Mouse (Mus musculus): Measurements from ENCODE around the gene Cdk14.

Gene Cdk14

GRCm38 (mm10) chr5:5419992-5420455 lies at the start of gene Cdk14:
TSS of gene Cdk14 (minus strand) at chr5:5420312.
- no peak for DNase-seq (ENCODE audit: low spot score in 2 of 2)

GRCm38 (mm10) chr5:5465256-5465655 lies 45.1 kb upstream of the Cdk14 start:
- DNase-seq (ENCODE audit: low spot score in 2 of 2), result no peak

- DNase-seq (ENCODE audit: low spot score in 2 of 2), result no peak
These were observed 11.8 kb upstream of the Cdk14 start for GRCm38 (mm10) chr5:5431746-5432438.

GRCm38 (mm10) chr5:5423723-5424171 lies 3.6 kb upstream of the Cdk14 start:
- no peak for DNase-seq (ENCODE audit: low spot score in 2 of 2)

- no peak for DNase-seq (ENCODE audit: low spot score in 2 of 2)
These were observed 3.0 kb upstream of the Cdk14 start for GRCm38 (mm10) chr5:5423081-5423480.

GRCm38 (mm10) chr5:5421439-5421838 lies 1.3 kb upstream of the Cdk14 start:
- DNase-seq (ENCODE audit: low spot score in 2 of 2), result no peak

- no peak for DNase-seq (ENCODE audit: low spot score in 2 of 2)
These were observed 859 bp downstream of the Cdk14 start for GRCm38 (mm10) chr5:5419253-5419652.

- no peak for DNase-seq (ENCODE audit: low spot score in 2 of 2)
These were observed 5.3 kb downstream of the Cdk14 start for GRCm38 (mm10) chr5:5414835-5415234.

- no peak for DNase-seq (ENCODE audit: low spot score in 2 of 2)
These were observed 8.2 kb downstream of the Cdk14 start for GRCm38 (mm10) chr5:5411886-5412285.

GRCm38 (mm10) chr5:5401986-5402385 lies 18.1 kb downstream of the Cdk14 start:
- DNase-seq (ENCODE audit: low spot score in 2 of 2), result no peak

- DNase-seq (ENCODE audit: low spot score in 2 of 2), result no peak
These were observed 27.3 kb downstream of the Cdk14 start for GRCm38 (mm10) chr5:5392786-5393185.

GRCm38 (mm10) chr5:5380731-5381718 lies 39.1 kb downstream of the Cdk14 start:
- DNase-seq (ENCODE audit: low spot score in 2 of 2), result no peak

GRCm38 (mm10) chr5:5379870-5380730 lies 40.0 kb downstream of the Cdk14 start:
- peak; percentile 33 to 38 for DNase-seq (ENCODE audit: low spot score in 2 of 2)

GRCm38 (mm10) chr5:5379501-5379869 lies 40.6 kb downstream of the Cdk14 start:
- peak in 1 of 2 experiments; percentile 7 for DNase-seq (ENCODE audit: low spot score in 2 of 2)

- no peak for DNase-seq (ENCODE audit: low spot score in 2 of 2)
These were observed 45.7 kb downstream of the Cdk14 start for GRCm38 (mm10) chr5:5374393-5374792.

GRCm38 (mm10) chr5:5373541-5373940 lies 46.6 kb downstream of the Cdk14 start:
- DNase-seq (ENCODE audit: low spot score in 2 of 2), result no peak

- no peak for DNase-seq (ENCODE audit: low spot score in 2 of 2)
These were observed 47.2 kb downstream of the Cdk14 start for GRCm38 (mm10) chr5:5372936-5373335.

- no peak for DNase-seq (ENCODE audit: low spot score in 2 of 2)
These were observed 47.8 kb downstream of the Cdk14 start for GRCm38 (mm10) chr5:5372354-5372753.

GRCm38 (mm10) chr5:5370322-5371082 lies 49.6 kb downstream of the Cdk14 start:
- DNase-seq (ENCODE audit: low spot score in 2 of 2), result no peak

- DNase-seq (ENCODE audit: low spot score in 2 of 2), result no peak
These were observed 51.5 kb downstream of the Cdk14 start for GRCm38 (mm10) chr5:5368389-5369164.
